Mouse (Mus musculus): ENCODE results near the gene Gins3. TPM values are rescaled to one million over a fixed set of nuclear protein-coding genes. Genes with fewer than 3 reads are reported as not detected.

Gins3 gene
- polyA plus RNA-seq, 1 experiment from 2014 or later: 19.5 TPM

DNA sequence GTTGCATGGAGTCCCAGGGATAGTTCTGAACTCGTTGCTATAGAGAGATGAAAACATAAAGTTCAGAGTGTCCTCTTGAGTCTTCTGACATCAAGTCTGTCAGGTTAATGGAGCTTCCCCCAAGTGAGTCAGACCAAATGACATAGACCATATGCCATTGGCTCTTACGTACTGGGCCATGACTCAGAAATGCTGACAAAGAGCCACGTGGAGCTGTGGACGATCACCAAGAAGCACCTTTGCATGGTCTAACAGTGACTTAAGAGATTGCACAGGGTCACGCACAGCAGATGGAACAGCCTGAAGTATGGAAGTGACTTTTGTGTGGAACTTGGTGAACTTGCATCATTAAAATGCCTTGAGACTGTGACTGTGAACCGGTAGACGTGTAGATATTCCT, 16.9 kb upstream of the Gins3 start:
- H3K4me1 ChIP-seq (ENCODE audit: control insufficient read depth, insufficient read depth, low read length): 0 out of 2 replicates have a peak, but pooled peaks cover 3% of the 10 kb centered on the region
- H3K4me3 ChIP-seq (ENCODE audit: low read depth, low read length): no peak overlapping the region
- no peaks in the 10 kb centered on the region for H3K9me3 ChIP-seq (replicated peaks; ENCODE audit: control insufficient read depth, low read length)
- 79% methylated on average over 7 of the region's 7 CpGs for WGBS (ENCODE audit: insufficient replicate concordance)
- H3K9ac ChIP-seq (ENCODE audit: low read depth, low read length): no peak overlapping the region
- no peak overlapping the region for H3K27ac ChIP-seq (ENCODE audit: low read depth, low read length)
- H3K4me2 ChIP-seq: no peak overlapping the region
- no peak for ATAC-seq (replicated peaks; ENCODE audit: insufficient number of reproducible peaks, low FRiP score, low TSS enrichment)
- no peaks in the 10 kb centered on the region for H3K36me3 ChIP-seq (ENCODE audit: control insufficient read depth, insufficient read depth, low read length)
- no peaks in the 10 kb centered on the region for H3K27me3 ChIP-seq (ENCODE audit: control insufficient read depth, insufficient read depth, low read length)

- WGBS (ENCODE audit: insufficient replicate concordance): 84% methylated on average over 2 of the region's 2 CpGs
- no peaks in the 10 kb centered on the region for H3K36me3 ChIP-seq (ENCODE audit: control insufficient read depth, insufficient read depth, low read length)
- ATAC-seq (replicated peaks; ENCODE audit: insufficient number of reproducible peaks, low FRiP score, low TSS enrichment): no peak
Measured at GRCm38 (mm10) chr8:95620046-95620445, 13.2 kb upstream of the Gins3 start.

GRCm38 (mm10) chr8:95624833-95625232, 8.4 kb upstream of the Gins3 start:
- Histone ChIP-seq H3K9ac (ENCODE audit: low read depth, low read length) (no peak overlapping the region), H3K4me1 (ENCODE audit: control insufficient read depth, insufficient read depth, low read length) (no peaks in the 10 kb centered on the region), H3K4me3 (ENCODE audit: low read depth, low read length) (no peak overlapping the region), H3K4me2 (no peak overlapping the region), H3K27me3 (ENCODE audit: control insufficient read depth, insufficient read depth, low read length) (no peaks in the 10 kb centered on the region; the same call in none of the 2 replicates), H3K9me3 (replicated peaks; ENCODE audit: control insufficient read depth, low read length) (no peaks in the 10 kb centered on the region), H3K27ac (ENCODE audit: low read depth, low read length) (no peak overlapping the region), H3K36me3 (ENCODE audit: control insufficient read depth, insufficient read depth, low read length) (no peaks in the 10 kb centered on the region)
- no peak for ATAC-seq (replicated peaks; ENCODE audit: insufficient number of reproducible peaks, low FRiP score, low TSS enrichment)
- WGBS (ENCODE audit: insufficient replicate concordance): 79% methylated on average over 2 of the region's 2 CpGs

More at GRCm38 (mm10) chr8:95620046-95620445, 13.2 kb upstream of the Gins3 start:
- no peak overlapping the region for H3K27ac ChIP-seq (ENCODE audit: low read depth, low read length)
- H3K4me3 ChIP-seq (ENCODE audit: low read depth, low read length): no peak overlapping the region
- H3K4me1 ChIP-seq (ENCODE audit: control insufficient read depth, insufficient read depth, low read length): no peaks in the 10 kb centered on the region
- no peaks in the 10 kb centered on the region; the same call in 1 of the 2 replicates for H3K27me3 ChIP-seq (ENCODE audit: control insufficient read depth, insufficient read depth, low read length)
- no peak overlapping the region for H3K9ac ChIP-seq (ENCODE audit: low read depth, low read length)
- H3K9me3 ChIP-seq (replicated peaks; ENCODE audit: control insufficient read depth, low read length): no peaks in the 10 kb centered on the region
- H3K4me2 ChIP-seq: no peak overlapping the region

DNA sequence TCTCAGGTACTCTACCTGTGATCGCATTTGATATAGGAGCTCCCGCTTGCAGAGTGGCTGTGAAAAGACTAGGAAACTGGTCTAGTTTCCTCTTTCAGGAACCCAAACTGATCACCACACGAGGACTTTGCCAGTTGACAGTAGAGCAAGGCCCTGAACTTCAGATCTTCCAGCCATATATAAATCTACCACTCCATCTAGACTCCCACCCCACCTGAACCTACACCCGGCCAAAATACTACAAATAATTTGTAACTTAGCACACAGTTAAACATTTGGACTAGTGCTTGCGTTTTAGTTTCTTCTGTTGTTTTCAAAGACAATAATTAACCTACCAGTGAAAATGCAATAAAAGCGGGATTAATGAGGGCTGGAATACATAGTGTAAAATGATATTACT, 413 bp upstream of the Gins3 start:
- H3K4me2 ChIP-seq: peak overlapping the region; percentile 89
- ATAC-seq (replicated peaks; ENCODE audit: insufficient number of reproducible peaks, low FRiP score, low TSS enrichment): no peak
- WGBS (ENCODE audit: insufficient replicate concordance): 77% methylated on average over 6 of the region's 6 CpGs
- H3K36me3 ChIP-seq (ENCODE audit: control insufficient read depth, insufficient read depth, low read length): no peaks in the 10 kb centered on the region
- H3K27ac ChIP-seq (ENCODE audit: low read depth, low read length): no peak overlapping the region
- peaks cover 3% of the 10 kb centered on the region; the same call in 1 of the 2 replicates for H3K4me1 ChIP-seq (ENCODE audit: control insufficient read depth, insufficient read depth, low read length)
- no peak overlapping the region for H3K9ac ChIP-seq (ENCODE audit: low read depth, low read length)
- H3K9me3 ChIP-seq (replicated peaks; ENCODE audit: control insufficient read depth, low read length): no peaks in the 10 kb centered on the region
- peak overlapping the region; percentile 93; the same call in 1 of the 2 replicates for H3K4me3 ChIP-seq (ENCODE audit: low read depth, low read length)
- no peaks in the 10 kb centered on the region; the same call in 1 of the 2 replicates for H3K27me3 ChIP-seq (ENCODE audit: control insufficient read depth, insufficient read depth, low read length)

DNA sequence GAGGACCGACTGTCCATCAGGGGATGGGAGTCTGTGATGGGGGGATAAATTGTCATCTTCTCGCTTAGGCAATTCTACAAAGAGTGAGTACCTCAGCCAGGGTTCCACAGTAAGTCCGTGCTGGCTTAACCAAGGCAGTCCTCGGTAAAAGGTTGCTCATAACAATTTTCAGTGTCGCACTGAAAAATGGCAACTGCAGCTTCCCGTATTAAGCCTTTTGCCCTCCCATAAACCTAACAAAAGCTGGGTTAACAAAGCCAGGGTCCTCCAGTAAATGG, 749 bp downstream of the Gins3 start:
- H3K36me3 ChIP-seq (ENCODE audit: control insufficient read depth, insufficient read depth, low read length): no peaks in the 10 kb centered on the region
- peak overlapping the region; percentile 89 for H3K4me2 ChIP-seq
- no peaks in the 10 kb centered on the region for H3K27me3 ChIP-seq (ENCODE audit: control insufficient read depth, insufficient read depth, low read length)
- H3K9me3 ChIP-seq (replicated peaks; ENCODE audit: control insufficient read depth, low read length): no peaks in the 10 kb centered on the region
- peak overlapping the region; percentile 84 for H3K9ac ChIP-seq (ENCODE audit: low read depth, low read length)
- 5% methylated on average over 6 of the region's 6 CpGs for WGBS (ENCODE audit: insufficient replicate concordance)
- 0 out of 2 replicates have a peak overlapping the region, but pooled peaks have one; percentile 1 for H3K27ac ChIP-seq (ENCODE audit: low read depth, low read length)
- peaks cover 3% of the 10 kb centered on the region; the same call in 1 of the 2 replicates for H3K4me1 ChIP-seq (ENCODE audit: control insufficient read depth, insufficient read depth, low read length)
- no peak for ATAC-seq (replicated peaks; ENCODE audit: insufficient number of reproducible peaks, low FRiP score, low TSS enrichment)
- H3K4me3 ChIP-seq (ENCODE audit: low read depth, low read length): peak overlapping the region; percentile 93

DNA sequence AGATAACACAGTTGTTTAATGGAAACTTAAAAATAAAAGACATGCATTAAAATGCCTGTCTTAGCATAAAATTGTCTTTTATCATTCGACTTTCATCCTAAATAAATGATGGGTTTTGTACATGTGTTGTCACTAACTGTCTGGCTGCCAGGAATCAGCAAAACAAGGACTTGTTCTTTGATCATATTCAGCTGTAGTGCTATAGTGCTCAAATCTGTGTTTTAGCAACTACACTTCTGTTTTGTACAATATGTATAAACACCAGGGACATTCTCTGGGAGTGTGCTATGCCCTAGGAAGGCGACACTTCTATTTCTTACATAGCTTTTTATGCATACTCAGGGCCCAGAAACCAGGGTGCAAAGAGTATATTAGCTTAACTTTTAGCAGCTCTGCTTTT, 11.7 kb downstream of the Gins3 start:
- H3K36me3 ChIP-seq (ENCODE audit: control insufficient read depth, insufficient read depth, low read length): peaks cover 3% of the 10 kb centered on the region; the same call in 1 of the 2 replicates
- no peak overlapping the region for H3K27ac ChIP-seq (ENCODE audit: low read depth, low read length)
- no peak overlapping the region for H3K4me3 ChIP-seq (ENCODE audit: low read depth, low read length)
- H3K9me3 ChIP-seq (replicated peaks; ENCODE audit: control insufficient read depth, low read length): no peaks in the 10 kb centered on the region
- H3K4me1 ChIP-seq (ENCODE audit: control insufficient read depth, insufficient read depth, low read length): no peaks in the 10 kb centered on the region
- WGBS (ENCODE audit: insufficient replicate concordance): 87% methylated on average over 2 of the region's 2 CpGs
- H3K9ac ChIP-seq (ENCODE audit: low read depth, low read length): no peak overlapping the region
- H3K27me3 ChIP-seq (ENCODE audit: control insufficient read depth, insufficient read depth, low read length): no peaks in the 10 kb centered on the region
- no peak for ATAC-seq (replicated peaks; ENCODE audit: insufficient number of reproducible peaks, low FRiP score, low TSS enrichment)
- H3K4me2 ChIP-seq: no peak overlapping the region

DNA sequence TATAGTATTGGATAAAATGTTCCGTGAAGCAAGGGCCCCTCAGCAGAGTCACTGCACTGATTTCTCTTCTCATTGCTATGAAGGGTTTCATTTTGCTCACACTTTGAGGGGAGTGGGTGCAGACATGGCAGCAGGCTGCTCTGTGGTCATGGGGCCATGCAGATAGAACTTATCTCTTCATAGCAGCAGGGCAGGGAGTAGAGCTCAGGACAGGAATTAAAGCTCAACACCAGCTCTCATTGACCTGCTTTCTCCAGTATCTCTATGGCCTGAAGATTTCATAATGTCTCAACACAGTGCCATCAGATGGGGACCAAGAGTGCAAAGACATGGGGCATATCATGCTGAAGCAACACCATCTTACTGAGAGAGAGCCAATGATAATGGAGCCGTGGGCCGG, 15.0 kb downstream of the Gins3 start:
- Histone ChIP-seq H3K4me1 (ENCODE audit: control insufficient read depth, insufficient read depth, low read length) (no peaks in the 10 kb centered on the region), H3K9me3 (replicated peaks; ENCODE audit: control insufficient read depth, low read length) (no peaks in the 10 kb centered on the region), H3K4me2 (no peak overlapping the region), H3K4me3 (ENCODE audit: low read depth, low read length) (no peak overlapping the region), H3K36me3 (ENCODE audit: control insufficient read depth, insufficient read depth, low read length) (peaks cover 3% of the 10 kb centered on the region; the same call in 1 of the 2 replicates), H3K27ac (ENCODE audit: low read depth, low read length) (no peak overlapping the region), H3K27me3 (ENCODE audit: control insufficient read depth, insufficient read depth, low read length) (no peaks in the 10 kb centered on the region), H3K9ac (ENCODE audit: low read depth, low read length) (no peak overlapping the region)
- 73% methylated on average over 3 of the region's 3 CpGs for WGBS (ENCODE audit: insufficient replicate concordance)
- no peak for ATAC-seq (replicated peaks; ENCODE audit: insufficient number of reproducible peaks, low FRiP score, low TSS enrichment)

- Histone ChIP-seq H3K36me3 (ENCODE audit: control insufficient read depth, insufficient read depth, low read length) (no peaks in the 10 kb centered on the region), H3K4me3 (ENCODE audit: low read depth, low read length) (no peak overlapping the region), H3K9ac (ENCODE audit: low read depth, low read length) (no peak overlapping the region), H3K9me3 (replicated peaks; ENCODE audit: control insufficient read depth, low read length) (no peaks in the 10 kb centered on the region), H3K27me3 (ENCODE audit: control insufficient read depth, insufficient read depth, low read length) (no peaks in the 10 kb centered on the region), H3K27ac (ENCODE audit: low read depth, low read length) (no peak overlapping the region), H3K4me2 (no peak overlapping the region), H3K4me1 (ENCODE audit: control insufficient read depth, insufficient read depth, low read length) (0 out of 2 replicates have a peak, but pooled peaks cover 3% of the 10 kb centered on the region)
- WGBS (ENCODE audit: insufficient replicate concordance): 66% methylated on average over 5 of the region's 5 CpGs
- no peak for ATAC-seq (replicated peaks; ENCODE audit: insufficient number of reproducible peaks, low FRiP score, low TSS enrichment)
Measured at GRCm38 (mm10) chr8:95653351-95653750, 20.1 kb downstream of the Gins3 start.

GRCm38 (mm10) chr8:95655831-95656230, 22.6 kb downstream of the Gins3 start:
- Histone ChIP-seq H3K27ac (ENCODE audit: low read depth, low read length) (no peak overlapping the region), H3K4me1 (ENCODE audit: control insufficient read depth, insufficient read depth, low read length) (0 out of 2 replicates have a peak, but pooled peaks cover 3% of the 10 kb centered on the region), H3K36me3 (ENCODE audit: control insufficient read depth, insufficient read depth, low read length) (no peaks in the 10 kb centered on the region), H3K27me3 (ENCODE audit: control insufficient read depth, insufficient read depth, low read length) (no peaks in the 10 kb centered on the region), H3K9me3 (replicated peaks; ENCODE audit: control insufficient read depth, low read length) (no peaks in the 10 kb centered on the region), H3K4me3 (ENCODE audit: low read depth, low read length) (no peak overlapping the region), H3K4me2 (no peak overlapping the region), H3K9ac (ENCODE audit: low read depth, low read length) (no peak overlapping the region)
- no peak for ATAC-seq (replicated peaks; ENCODE audit: insufficient number of reproducible peaks, low FRiP score, low TSS enrichment)
- WGBS (ENCODE audit: insufficient replicate concordance): 77% methylated on average over 7 of the region's 7 CpGs
